Mouse (Mus musculus) CD4-positive, CD25-positive, alpha-beta regulatory T cell, adult 9 weeks (primary cell): ENCODE data around the gene Sco1. TPM values are rescaled to one million over a fixed set of nuclear protein-coding genes. Genes with fewer than 3 reads are reported as not detected.

ENCODE experiments used
- polyA plus RNA-seq: library from polyadenylated mRNA; unstranded; fragments of 100-300 nt; shearing (Covaris generic); gene quantifications from one replicate; pipeline ENCODE4 v1.2.1, GENCODE M21; 2017

Sco1 gene
- polyA plus RNA-seq, result 8.1 TPM

GRCm38 (mm10) chr11:67052321-67052952, at the start of gene Sco1, which contains the start of gene Adprm:
Gene Sco1 (plus strand): TSS chr11:67052670.
Gene Adprm (minus strand): TSS chr11:67052594.

DNA sequence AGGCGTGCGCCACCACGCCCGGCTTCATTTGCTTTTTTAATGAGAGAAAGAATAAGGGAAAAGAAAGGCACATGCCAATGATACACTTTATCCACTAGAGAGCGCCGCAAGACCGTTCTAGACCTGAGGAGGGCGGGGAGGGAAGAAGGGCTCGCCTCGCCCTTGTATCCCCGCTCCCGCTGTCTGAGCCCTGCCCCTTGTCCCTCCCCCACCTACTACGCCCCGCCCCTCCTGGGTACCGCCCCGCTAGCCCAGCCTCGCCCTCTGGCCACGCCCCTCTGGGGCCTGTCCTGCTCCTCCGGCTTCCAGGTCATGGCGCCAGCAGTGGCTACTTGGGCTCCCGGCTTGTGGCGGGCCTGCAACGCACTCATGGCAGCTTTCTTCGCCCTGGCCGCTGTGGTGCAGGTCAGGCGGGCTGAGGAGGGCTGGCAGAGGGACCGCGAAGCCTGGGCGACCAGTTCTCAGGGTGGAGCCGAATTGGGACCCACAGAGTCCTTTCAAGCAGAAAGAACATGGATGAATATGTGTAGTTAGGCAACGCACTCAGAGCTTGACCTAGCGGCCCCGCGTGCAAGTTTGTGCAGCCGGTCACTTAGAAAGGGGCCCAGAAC, 27.5 kb upstream of the Sco1 start, which contains the start of gene Tmem220:
TSS of gene Tmem220 (plus strand) at position 288 of the 611 bp plus-strand sequence.

GRCm38 (mm10) chr11:67078000-67078399, 25.5 kb downstream of the Sco1 start, which contains the start of gene Myh3:
Gene Myh3 (plus strand): TSS chr11:67078300.

Other genes starting within 250 kb of the Sco1 start
- not detected for gene Pirt, start 140.7 kb upstream of the Sco1 start, polyA plus RNA-seq
- not detected for gene Tmem238l, start 96.0 kb upstream of the Sco1 start, polyA plus RNA-seq
- 2.1 TPM for gene Tmem220, start 27.5 kb upstream of the Sco1 start, polyA plus RNA-seq
- gene Adprm, start 76 bp upstream of the Sco1 start, polyA plus RNA-seq, result 69.1 TPM
- gene Myh3, start 25.6 kb downstream of the Sco1 start, polyA plus RNA-seq, result 0.45 TPM
- not detected for gene Myh2, start 118.4 kb downstream of the Sco1 start, polyA plus RNA-seq
- gene Myh1, start 147.4 kb downstream of the Sco1 start, polyA plus RNA-seq, result not detected
- gene Myh4, start 185.4 kb downstream of the Sco1 start, polyA plus RNA-seq, result not detected
- not detected for gene Myh8, start 224.5 kb downstream of the Sco1 start, polyA plus RNA-seq